Mouse (Mus musculus): Measurements from ENCODE around the gene Tmem107. TPM values are rescaled to one million over a fixed set of nuclear protein-coding genes. Genes with fewer than 3 reads are reported as not detected.

The Tmem107 gene
- polyA plus RNA-seq, 1 experiment from 2014 or later = 28.2 TPM

- Histone ChIP-seq H3K9ac (ENCODE audit: low read depth, low read length) (peak overlapping the region; percentile 80), H3K27ac (ENCODE audit: low read depth, low read length) (peak overlapping the region; percentile 85), H3K4me2 (peak overlapping the region; percentile 94), H3K4me1 (ENCODE audit: control insufficient read depth, insufficient read depth, low read length) (peaks cover 21% of the 10 kb centered on the region), H3K4me3 (ENCODE audit: low read depth, low read length) (peak overlapping the region; percentile 78), H3K36me3 (ENCODE audit: control insufficient read depth, insufficient read depth, low read length) (no peaks in the 10 kb centered on the region), H3K27me3 (ENCODE audit: control insufficient read depth, insufficient read depth, low read length) (no peaks in the 10 kb centered on the region), H3K9me3 (replicated peaks; ENCODE audit: control insufficient read depth, low read length) (no peaks in the 10 kb centered on the region)
- 0% methylated on average over 45 of the region's 45 CpGs for WGBS (ENCODE audit: insufficient replicate concordance)
- ATAC-seq (replicated peaks; ENCODE audit: insufficient number of reproducible peaks, low FRiP score, low TSS enrichment) = peak; percentile 17; the same call in 1 of the 2 replicates
These were observed 47.4 kb downstream of the Tmem107 start for GRCm38 (mm10) chr11:69117737-69118695.

- H3K27ac ChIP-seq (ENCODE audit: low read depth, low read length) = no peak overlapping the region
- H3K9me3 ChIP-seq (replicated peaks; ENCODE audit: control insufficient read depth, low read length) = no peaks in the 10 kb centered on the region
- H3K36me3 ChIP-seq (ENCODE audit: control insufficient read depth, insufficient read depth, low read length) = no peaks in the 10 kb centered on the region
- no peak overlapping the region for H3K9ac ChIP-seq (ENCODE audit: low read depth, low read length)
- WGBS (ENCODE audit: insufficient replicate concordance) = under 1% methylated on average over 15 of the region's 15 CpGs
- peak overlapping the region; percentile 94 for H3K4me2 ChIP-seq
- no peaks in the 10 kb centered on the region for H3K27me3 ChIP-seq (ENCODE audit: control insufficient read depth, insufficient read depth, low read length)
- no peak; the same call in 1 of the 2 replicates for ATAC-seq (replicated peaks; ENCODE audit: insufficient number of reproducible peaks, low FRiP score, low TSS enrichment)
- peaks cover 21% of the 10 kb centered on the region for H3K4me1 ChIP-seq (ENCODE audit: control insufficient read depth, insufficient read depth, low read length)
- peak overlapping the region; percentile 78 for H3K4me3 ChIP-seq (ENCODE audit: low read depth, low read length)
These were observed 48.2 kb downstream of the Tmem107 start for GRCm38 (mm10) chr11:69118765-69119164.

DNA sequence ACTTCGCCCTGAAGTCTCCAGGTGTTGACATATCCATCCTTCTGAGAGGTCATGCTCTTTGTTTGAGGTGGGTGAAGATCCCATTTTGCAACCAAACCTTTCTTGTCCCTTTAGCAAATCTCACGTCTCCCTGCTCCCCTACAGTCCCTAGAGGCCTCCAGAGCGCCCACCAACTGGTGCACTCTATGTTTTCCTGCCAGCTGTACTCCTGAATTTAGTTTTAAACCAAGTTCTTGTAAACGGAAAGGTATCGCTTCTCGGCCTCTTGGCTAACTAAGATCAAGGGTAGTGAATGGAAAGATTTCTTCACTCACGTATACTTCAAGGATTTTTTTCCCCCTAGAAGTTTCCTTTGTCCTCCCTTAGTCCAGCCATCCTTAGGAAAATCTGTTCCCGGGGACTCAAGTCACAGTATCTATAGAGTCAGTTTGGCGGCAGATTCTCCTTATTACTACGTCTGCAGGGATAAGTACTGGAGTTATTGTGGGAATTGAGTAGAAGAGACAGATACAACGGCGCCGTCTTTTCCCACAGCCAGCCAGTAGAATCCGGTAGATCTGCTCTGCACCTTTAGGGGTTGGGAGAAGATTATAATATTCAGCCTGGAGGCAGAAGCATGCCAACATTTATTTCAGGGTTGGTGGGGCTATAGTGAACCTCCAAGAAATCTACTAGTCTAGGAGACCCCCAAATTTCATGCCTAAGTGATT lies 49.0 kb downstream of the Tmem107 start:
- Histone ChIP-seq H3K9me3 (replicated peaks; ENCODE audit: control insufficient read depth, low read length) (no peaks in the 10 kb centered on the region), H3K9ac (ENCODE audit: low read depth, low read length) (no peak overlapping the region), H3K4me2 (peak overlapping the region; percentile 82), H3K4me3 (ENCODE audit: low read depth, low read length) (peak overlapping the region; percentile 78), H3K4me1 (ENCODE audit: control insufficient read depth, insufficient read depth, low read length) (peaks cover 21% of the 10 kb centered on the region), H3K27ac (ENCODE audit: low read depth, low read length) (no peak overlapping the region), H3K27me3 (ENCODE audit: control insufficient read depth, insufficient read depth, low read length) (no peaks in the 10 kb centered on the region), H3K36me3 (ENCODE audit: control insufficient read depth, insufficient read depth, low read length) (no peaks in the 10 kb centered on the region)
- WGBS (ENCODE audit: insufficient replicate concordance) = 29% methylated on average over 14 of the region's 14 CpGs
- ATAC-seq (replicated peaks; ENCODE audit: insufficient number of reproducible peaks, low FRiP score, low TSS enrichment) = no peak

DNA sequence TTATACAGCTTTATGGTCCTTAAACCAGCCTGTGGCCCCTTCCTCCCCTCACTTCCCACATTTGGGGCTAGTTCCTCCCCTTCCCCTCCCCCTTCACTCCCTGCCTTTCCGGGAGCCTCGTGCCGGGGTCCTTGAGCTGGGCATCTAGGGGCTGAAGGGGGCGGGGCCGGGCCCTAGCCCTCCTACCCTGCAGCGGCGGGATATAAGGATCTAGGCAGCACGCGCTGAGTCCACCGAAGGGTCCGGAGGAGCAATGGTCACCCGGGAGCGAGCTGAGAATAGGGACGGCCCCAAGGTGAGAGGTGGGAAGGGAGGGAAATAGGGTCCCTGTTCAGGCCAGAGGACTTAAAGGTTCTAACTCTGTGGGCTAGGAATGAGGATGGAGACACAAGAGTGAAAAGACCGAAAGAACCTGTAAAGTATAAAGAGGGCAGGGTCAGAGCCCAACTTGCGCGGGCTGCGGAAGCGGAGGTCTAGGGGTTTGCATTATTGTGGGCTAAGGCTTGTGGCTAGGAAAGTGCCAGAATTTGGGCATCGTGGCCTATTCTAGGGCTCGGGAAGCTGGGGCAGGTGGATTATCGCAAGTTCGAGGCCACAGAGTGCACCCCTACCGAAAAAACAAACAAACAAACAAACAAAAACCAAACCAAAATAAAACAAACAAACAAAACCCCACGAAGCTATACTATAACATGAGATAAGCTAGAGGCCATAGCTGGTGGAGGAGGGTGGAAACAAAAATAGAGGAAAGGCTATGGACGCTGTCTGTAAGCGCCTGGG lies 49.8 kb downstream of the Tmem107 start, which contains the start of gene Hes7:
Hes7 (plus strand) TSS at position 184 of the 780 bp plus-strand sequence.
- 2% methylated on average over 27 of the region's 27 CpGs for WGBS (ENCODE audit: insufficient replicate concordance)
- peak within 1 kb of the TSS; percentile 82 for H3K4me2 ChIP-seq
- no peak within 1 kb of the TSS for H3K27ac ChIP-seq (ENCODE audit: low read depth, low read length)
- H3K9ac ChIP-seq (ENCODE audit: low read depth, low read length) = peak within 1 kb of the TSS; percentile 74
- H3K4me1 ChIP-seq (ENCODE audit: control insufficient read depth, insufficient read depth, low read length) = peaks cover 21% of the 10 kb centered on the region
- ATAC-seq (replicated peaks; ENCODE audit: insufficient number of reproducible peaks, low FRiP score, low TSS enrichment) = no peak
- peak within 1 kb of the TSS; percentile 78 for H3K4me3 ChIP-seq (ENCODE audit: low read depth, low read length)
- H3K27me3 ChIP-seq (ENCODE audit: control insufficient read depth, insufficient read depth, low read length) = no peaks in the 10 kb centered on the region
- no peaks in the 10 kb centered on the region for H3K9me3 ChIP-seq (replicated peaks; ENCODE audit: control insufficient read depth, low read length)
- H3K36me3 ChIP-seq (ENCODE audit: control insufficient read depth, insufficient read depth, low read length) = no peaks in the 10 kb centered on the region

DNA sequence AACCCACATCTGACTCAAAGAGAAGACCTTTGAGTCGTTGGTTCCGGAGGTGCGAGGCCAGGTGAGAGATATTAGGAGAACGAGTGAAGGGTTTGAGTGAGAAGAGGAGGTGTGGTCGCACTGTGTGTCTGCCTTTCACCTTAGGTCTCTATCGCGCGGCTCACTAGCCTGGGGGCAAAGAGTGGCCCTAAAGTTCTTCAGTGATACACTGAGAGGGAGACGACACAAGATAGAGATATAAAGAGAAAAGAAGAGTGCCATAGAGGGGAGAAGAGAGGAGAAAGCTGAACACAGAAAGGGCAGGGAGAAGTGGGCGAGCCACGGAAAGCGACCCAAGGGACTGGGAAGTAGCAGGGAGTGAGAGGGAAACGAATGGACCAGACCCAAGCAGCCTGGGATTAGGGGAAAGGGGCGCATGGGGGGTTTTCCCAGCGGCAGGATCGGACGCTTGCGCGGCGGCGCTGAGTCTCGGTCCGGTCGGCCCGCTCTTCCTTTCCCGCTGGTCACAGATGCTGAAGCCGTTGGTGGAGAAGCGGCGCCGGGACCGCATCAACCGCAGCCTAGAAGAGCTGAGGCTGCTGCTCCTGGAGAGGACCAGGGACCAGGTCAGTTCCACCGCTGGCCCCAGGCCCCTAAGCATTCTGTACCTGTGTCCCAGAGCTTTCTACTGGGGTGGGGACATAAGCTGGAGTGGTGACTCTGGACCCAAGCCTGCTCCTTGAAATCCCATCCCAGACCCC lies 50.6 kb downstream of the Tmem107 start:
- Histone ChIP-seq H3K27me3 (ENCODE audit: control insufficient read depth, insufficient read depth, low read length) (no peaks in the 10 kb centered on the region), H3K9ac (ENCODE audit: low read depth, low read length) (peak overlapping the region; percentile 74), H3K4me1 (ENCODE audit: control insufficient read depth, insufficient read depth, low read length) (peaks cover 26% of the 10 kb centered on the region), H3K36me3 (ENCODE audit: control insufficient read depth, insufficient read depth, low read length) (no peaks in the 10 kb centered on the region), H3K27ac (ENCODE audit: low read depth, low read length) (no peak overlapping the region), H3K4me2 (peak overlapping the region; percentile 82), H3K9me3 (replicated peaks; ENCODE audit: control insufficient read depth, low read length) (no peaks in the 10 kb centered on the region), H3K4me3 (ENCODE audit: low read depth, low read length) (peak overlapping the region; percentile 78)
- WGBS (ENCODE audit: insufficient replicate concordance) = under 1% methylated on average over 29 of the region's 33 CpGs
- ATAC-seq (replicated peaks; ENCODE audit: insufficient number of reproducible peaks, low FRiP score, low TSS enrichment) = no peak

GRCm38 (mm10) chr11:69121741-69122335 lies 51.2 kb downstream of the Tmem107 start:
- WGBS (ENCODE audit: insufficient replicate concordance) = 1% methylated on average over 28 of the region's 32 CpGs
- H3K36me3 ChIP-seq (ENCODE audit: control insufficient read depth, insufficient read depth, low read length) = no peaks in the 10 kb centered on the region
- ATAC-seq (replicated peaks; ENCODE audit: insufficient number of reproducible peaks, low FRiP score, low TSS enrichment) = no peak; the same call in 1 of the 2 replicates

DNA sequence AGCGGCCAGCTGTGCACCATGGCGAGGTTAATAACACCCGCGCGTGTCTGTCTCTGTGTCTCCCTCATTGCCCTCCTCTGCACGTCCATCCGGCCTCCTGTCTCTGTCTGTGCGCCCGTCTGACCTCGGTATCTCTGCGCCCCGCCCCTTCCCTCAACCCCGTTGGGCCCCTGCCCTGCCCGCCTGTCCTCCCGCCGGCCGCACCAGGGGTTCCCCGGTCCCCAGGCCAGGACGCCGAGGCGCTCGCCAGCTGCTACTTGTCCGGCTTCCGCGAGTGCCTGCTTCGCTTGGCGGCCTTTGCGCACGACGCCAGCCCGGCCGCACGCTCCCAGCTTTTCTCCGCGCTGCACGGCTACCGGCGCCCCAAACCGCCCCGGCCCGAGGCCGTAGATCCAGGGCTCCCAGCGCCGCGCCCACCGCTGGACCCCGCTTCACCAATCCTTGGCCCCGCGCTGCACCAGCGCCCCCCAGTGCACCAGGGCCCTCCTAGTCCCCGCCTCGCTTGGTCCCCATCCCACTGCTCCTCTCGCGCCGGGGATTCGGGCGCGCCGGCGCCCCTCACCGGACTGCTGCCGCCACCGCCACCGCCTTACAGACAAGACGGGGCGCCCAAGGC lies 51.8 kb downstream of the Tmem107 start, which contains the start of gene 9130213A22Rik:
9130213A22Rik (minus strand) TSS at position 254 of the 616 bp plus-strand sequence.
- Histone ChIP-seq H3K9me3 (replicated peaks; ENCODE audit: control insufficient read depth, low read length) (no peaks in the 10 kb centered on the region), H3K4me3 (ENCODE audit: low read depth, low read length) (peak within 1 kb of the TSS; percentile 78), H3K4me2 (peak within 1 kb of the TSS; percentile 82), H3K27me3 (ENCODE audit: control insufficient read depth, insufficient read depth, low read length) (peaks cover 6% of the 10 kb centered on the region; the same call in 1 of the 2 replicates), H3K9ac (ENCODE audit: low read depth, low read length) (peak within 1 kb of the TSS; percentile 74), H3K27ac (ENCODE audit: low read depth, low read length) (peak within 1 kb of the TSS; percentile 85), H3K36me3 (ENCODE audit: control insufficient read depth, insufficient read depth, low read length) (no peaks in the 10 kb centered on the region), H3K4me1 (ENCODE audit: control insufficient read depth, insufficient read depth, low read length) (peaks cover 32% of the 10 kb centered on the region)
- ATAC-seq (replicated peaks; ENCODE audit: insufficient number of reproducible peaks, low FRiP score, low TSS enrichment) = peak; percentile 54
- WGBS (ENCODE audit: insufficient replicate concordance) = under 1% methylated on average over 56 of the region's 66 CpGs

More at GRCm38 (mm10) chr11:69121741-69122335, 51.2 kb downstream of the Tmem107 start:
- Histone ChIP-seq H3K4me3 (ENCODE audit: low read depth, low read length) (peak overlapping the region; percentile 78), H3K9ac (ENCODE audit: low read depth, low read length) (peak overlapping the region; percentile 74), H3K27me3 (ENCODE audit: control insufficient read depth, insufficient read depth, low read length) (no peaks in the 10 kb centered on the region), H3K4me1 (ENCODE audit: control insufficient read depth, insufficient read depth, low read length) (peaks cover 28% of the 10 kb centered on the region), H3K9me3 (replicated peaks; ENCODE audit: control insufficient read depth, low read length) (no peaks in the 10 kb centered on the region), H3K4me2 (peak overlapping the region; percentile 82), H3K27ac (ENCODE audit: low read depth, low read length) (peak overlapping the region; percentile 85)

Data from heart, embryonic 11.5 days (tissue).